Mouse (Mus musculus) left cerebral cortex, postnatal 10 days (tissue): ENCODE results near the gene Slc36a3. TPM values are rescaled to one million over a fixed set of nuclear protein-coding genes. Genes with fewer than 3 reads are reported as not detected.

Experiments
- DNase-seq, 2 experiments: peaks; one replicate each; pipeline ENCODE4 v3.0.0; 2021 to 2022; ENCODE audit warnings: low spot score in 2 of 2, mixed read lengths in 1 of 2; ENCODE audit errors: extremely low spot score in 1 of 2
- intact Hi-C: fragments of 180-260 bp; cut with DNase I; formaldehyde crosslinking; loops from one replicate; pipeline ENCODE4 v1.15.1; 2025
- total RNA-seq, 2 experiments: library from RNA; stranded (reverse); gene quantifications; 2 replicates each; pipeline ENCODE4 v1.2.3; 2021

The Slc36a3 gene
- total RNA-seq, 2 experiments from 2014 or later = not detected

GRCm38 (mm10) chr11:55148461-55148860 lies 3.0 kb downstream of the Slc36a3 start:
- intact Hi-C loops = no loop called here
- DNase-seq = no peak

GRCm38 (mm10) chr11:55147423-55147822 lies 4.1 kb downstream of the Slc36a3 start:
- intact Hi-C loops = no loop called here
- no peak for DNase-seq

DNA sequence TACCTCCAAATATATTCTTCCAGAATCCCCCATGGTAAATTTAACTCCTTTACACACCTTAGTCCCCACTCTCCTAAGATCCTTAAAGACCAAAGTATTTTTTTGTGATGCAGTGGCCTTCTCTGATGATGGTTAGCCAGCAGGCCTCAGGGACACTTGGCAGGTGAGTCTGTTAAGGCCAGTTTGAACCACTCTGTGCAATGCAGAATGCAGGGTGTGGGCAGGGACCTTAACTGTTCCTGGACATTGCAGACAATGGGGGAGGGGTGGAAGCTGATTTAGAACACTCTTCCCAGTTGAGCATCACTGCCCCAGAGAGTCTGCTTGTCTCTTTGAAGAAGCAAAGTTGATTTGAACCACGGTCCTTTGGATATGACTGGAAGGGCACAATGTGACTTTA lies 4.7 kb downstream of the Slc36a3 start:
- intact Hi-C loops = no loop called here
- no peak for DNase-seq

DNA sequence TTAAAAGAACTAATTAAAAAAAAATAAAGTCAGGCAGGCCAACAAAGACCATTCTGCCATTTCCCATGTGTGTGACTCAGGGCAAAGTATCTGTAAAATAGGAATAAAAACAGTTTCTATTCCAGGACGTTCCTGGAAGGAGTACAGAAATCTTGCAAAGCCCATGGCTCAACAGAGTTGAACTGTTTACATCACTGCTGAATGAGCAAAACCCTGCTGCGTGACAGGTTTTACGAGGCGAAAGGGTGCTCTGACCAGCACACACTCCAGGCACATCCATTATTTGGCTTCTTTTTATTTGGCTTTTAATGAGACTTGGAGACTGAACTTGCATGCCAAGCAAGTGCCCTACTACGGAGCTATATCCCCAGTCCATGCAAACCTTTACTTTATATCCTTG lies 7.5 kb downstream of the Slc36a3 start:
- no peak for DNase-seq
- intact Hi-C loops = no loop called here

DNA sequence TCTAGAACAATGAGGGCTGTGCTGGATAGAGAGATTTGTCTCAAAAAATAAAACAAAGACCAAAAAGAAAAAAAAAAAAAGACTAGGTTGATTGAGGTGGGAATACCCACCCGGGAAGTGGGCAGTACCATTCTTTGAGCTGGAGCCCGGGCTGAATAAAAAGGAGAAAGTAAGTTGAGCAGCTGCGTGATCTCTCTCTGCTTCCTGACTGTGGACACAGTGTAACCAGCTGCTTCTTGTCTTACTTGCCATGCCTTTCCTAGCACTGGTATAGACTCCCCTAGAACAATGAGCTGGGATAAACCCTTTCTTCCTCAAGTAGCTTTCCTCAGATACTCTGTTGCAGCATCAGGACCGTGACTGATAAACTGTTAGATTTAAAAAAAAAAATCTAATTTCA lies 10.0 kb downstream of the Slc36a3 start:
- DNase-seq = no peak
- intact Hi-C loops = no loop called here

DNA sequence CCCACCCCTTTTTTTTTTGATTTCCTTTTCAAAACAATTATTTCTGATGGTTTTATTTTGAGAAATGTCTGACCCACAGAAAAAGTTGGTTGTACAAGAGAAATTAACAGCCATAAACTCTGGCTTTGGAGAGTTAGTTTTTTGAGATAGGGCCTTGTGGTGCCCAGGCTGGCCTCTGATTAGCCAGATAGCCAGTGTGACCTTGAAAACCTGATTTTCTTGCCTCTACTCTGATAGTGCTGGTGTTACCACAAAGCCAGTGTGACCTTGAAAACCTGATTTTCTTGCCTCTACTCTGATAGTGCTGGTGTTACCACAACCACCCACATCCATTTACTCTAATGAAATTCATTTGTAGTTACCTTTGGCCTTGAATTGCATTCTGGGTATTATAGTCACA lies 13.9 kb downstream of the Slc36a3 start:
- no peak for DNase-seq
- intact Hi-C loops = no loop called here

GRCm38 (mm10) chr11:55136770-55137547 lies 14.5 kb downstream of the Slc36a3 start:
- intact Hi-C loops = no loop called here
- no peak for DNase-seq

- no peak for DNase-seq
- intact Hi-C loops = no loop called here
These were observed 16.6 kb downstream of the Slc36a3 start for GRCm38 (mm10) chr11:55134871-55135270.

GRCm38 (mm10) chr11:55134407-55134806 lies 17.1 kb downstream of the Slc36a3 start:
- DNase-seq = no peak
- intact Hi-C loops = no loop called here

GRCm38 (mm10) chr11:55133204-55133603 lies 18.3 kb downstream of the Slc36a3 start:
- DNase-seq = no peak
- intact Hi-C loops = no loop called here

DNA sequence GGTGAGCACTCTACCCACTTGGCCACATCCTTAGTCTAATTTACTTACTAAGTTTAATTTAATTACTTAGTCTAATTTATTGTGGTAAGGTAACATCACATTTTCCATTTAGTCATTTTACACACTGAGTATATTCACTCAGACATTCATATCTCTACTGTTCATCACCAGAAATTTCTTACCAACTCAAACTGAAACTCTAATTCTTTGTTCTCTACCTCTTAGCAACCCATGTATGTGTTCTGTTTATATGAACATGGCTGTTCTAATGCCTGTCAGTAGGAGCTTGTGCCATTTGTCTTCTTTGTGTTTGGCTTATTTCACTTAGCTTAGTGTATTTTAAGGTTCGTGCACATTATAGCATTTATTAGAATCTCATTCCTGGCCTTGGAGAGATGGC lies 19.6 kb downstream of the Slc36a3 start:
- no peak for DNase-seq
- intact Hi-C loops = no loop called here

- DNase-seq = no peak
- intact Hi-C loops = no loop called here
These were observed 20.3 kb downstream of the Slc36a3 start for GRCm38 (mm10) chr11:55131077-55131742.

DNA sequence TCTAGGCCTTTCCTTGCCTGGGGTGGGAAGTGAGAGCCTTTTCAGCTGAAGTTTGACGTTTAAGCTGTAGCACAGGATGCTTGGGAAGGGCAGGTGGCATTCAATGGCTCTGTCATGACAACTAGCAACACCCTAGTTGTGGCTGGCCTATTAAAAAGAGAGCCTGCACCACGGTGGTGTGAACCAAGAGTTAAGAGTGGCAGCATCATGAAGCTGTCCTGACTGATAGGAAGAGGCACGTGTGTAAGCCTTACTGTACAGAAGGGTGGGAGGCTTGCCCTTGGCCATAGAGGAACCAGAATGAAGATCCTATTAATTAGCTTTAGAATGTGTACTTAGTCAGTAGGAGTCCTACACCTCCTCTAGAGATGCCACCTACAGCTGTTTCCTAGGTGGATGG lies 23.1 kb downstream of the Slc36a3 start:
- DNase-seq = no peak
- intact Hi-C loops = no loop called here

- intact Hi-C loops = no loop called here
- no peak for DNase-seq
These were observed 23.6 kb downstream of the Slc36a3 start for GRCm38 (mm10) chr11:55127937-55128336.

- DNase-seq = no peak
- intact Hi-C loops = no loop called here
These were observed 24.8 kb downstream of the Slc36a3 start for GRCm38 (mm10) chr11:55126663-55127062.

DNA sequence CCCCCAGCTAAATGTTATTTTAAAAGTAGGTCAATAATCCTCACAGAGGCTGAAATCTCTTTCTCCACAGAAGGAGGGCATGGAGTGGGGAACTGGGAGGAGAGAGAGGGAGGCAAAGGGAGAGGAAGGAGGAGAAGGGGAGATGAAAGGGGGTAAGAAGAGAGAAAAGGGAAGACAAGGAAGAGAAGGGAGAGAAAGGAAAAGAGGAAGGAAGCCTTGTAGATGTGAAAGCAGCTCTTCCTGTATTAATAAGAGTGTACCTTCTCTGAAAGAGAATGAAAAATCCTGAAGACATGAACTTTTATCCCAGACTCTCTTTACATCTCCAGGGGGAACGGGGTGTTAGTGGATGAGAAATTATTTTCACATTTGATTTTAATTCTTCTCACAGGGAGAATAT lies 30.1 kb downstream of the Slc36a3 start:
- no peak for DNase-seq
- intact Hi-C loops = no loop called here

DNA sequence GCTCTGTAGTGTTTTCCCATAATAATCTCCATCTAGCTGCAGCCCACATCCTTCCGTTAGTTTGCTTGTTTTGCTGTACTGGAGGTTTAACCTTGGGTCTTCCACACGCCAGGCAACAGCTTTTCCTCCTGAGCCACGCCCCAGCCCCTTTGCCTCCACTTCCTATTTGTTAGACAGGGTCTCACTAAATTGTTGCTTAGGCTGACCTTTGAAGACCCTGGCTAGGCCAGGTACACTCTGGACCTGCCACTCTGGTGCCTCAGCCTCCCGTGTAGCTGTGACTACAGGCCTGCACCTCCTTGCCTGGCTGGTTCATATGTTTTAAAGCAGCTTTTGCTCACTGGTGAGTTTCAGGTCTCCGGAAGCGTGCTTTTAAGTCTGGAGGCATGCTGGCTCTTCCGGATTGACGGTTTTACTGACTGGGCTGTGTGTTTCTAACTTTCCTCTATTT lies 30.7 kb downstream of the Slc36a3 start:
- intact Hi-C loops = no loop called here
- DNase-seq = peak in 1 of 2 experiments; percentile 32

DNA sequence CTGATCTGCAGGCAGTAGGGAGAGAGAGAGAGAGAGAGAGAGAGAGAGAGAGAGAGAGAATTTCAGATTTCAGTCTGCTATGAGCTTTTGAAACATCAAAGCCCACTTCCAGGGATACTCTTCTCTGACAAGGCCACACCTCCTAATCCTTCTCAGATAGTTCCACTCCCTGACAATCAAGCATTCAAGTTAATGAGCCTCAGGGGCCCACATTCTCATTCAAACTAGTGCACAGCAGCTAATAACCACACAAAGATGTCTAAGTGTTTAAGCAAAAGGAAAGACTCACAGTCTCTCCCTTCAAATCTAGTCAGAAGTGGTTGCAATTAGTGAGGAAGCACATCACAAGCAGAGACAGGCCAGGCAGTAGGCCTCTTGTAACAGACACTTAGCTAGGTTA lies 31.2 kb downstream of the Slc36a3 start:
- no peak for DNase-seq
- intact Hi-C loops = no loop called here

DNA sequence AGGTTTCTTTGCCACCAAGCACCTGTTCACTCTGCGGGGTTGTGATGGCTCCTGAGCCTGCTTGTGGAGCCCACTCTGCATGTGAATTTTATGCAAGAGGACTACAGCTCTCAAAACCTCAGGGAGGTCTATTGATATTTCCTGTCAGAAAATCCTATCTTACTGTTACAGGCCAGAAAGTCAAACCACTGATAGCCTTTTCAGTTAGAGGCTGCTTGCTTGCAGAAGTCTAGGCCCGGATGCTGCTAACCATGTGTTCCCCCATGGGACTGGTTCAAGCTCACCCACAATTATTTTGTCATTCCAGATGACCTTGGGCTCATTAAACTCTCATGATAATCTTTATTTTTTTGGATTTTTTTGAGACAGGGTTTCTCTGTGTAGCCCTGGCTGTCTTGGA lies 34.5 kb downstream of the Slc36a3 start:
- no peak for DNase-seq
- intact Hi-C loops = no loop called here

DNA sequence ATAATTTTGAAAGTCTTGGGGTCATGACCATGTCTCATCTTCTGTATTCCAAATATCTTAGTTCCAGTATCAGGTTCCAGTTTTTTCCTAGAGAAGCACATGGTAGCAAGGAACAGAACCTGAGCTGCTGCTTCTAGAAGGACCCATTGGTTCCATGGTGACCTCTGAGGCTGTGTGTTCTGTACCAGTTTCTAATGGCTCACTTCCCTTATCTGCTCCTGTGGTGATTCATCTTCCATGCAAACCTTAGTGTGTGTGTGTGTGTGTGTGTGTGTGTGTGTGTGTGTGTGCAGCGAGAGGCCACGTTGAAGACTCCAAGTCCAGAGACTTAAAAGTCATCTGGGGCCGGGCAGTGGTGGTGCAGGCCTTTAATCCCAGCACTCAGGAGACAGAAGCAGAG lies 35.5 kb downstream of the Slc36a3 start:
- intact Hi-C loops = no loop called here
- no peak for DNase-seq
